Mouse (Mus musculus) G1E-ER4 (cell line): Measurements from ENCODE around the gene Adam19. TPM values are rescaled to one million over a fixed set of nuclear protein-coding genes. Genes with fewer than 3 reads are reported as not detected.
"Not testable (repeated sequence)": the region's sequence is repeated elsewhere in the genome, so short reads cannot be mapped to it uniquely, and the experiment has no call there.

Source experiments
- GATA1 ChIP-seq: IDR thresholded peaks from one replicate; pipeline ENCODE4 v1.8.0; 2012; ENCODE audit warnings: low read length, inconsistent platforms
- polyA plus RNA-seq: library from polyadenylated mRNA; stranded (reverse); fragments of >175 nt; gene quantifications from 2 replicates; pipeline ENCODE4 v1.2.3, GENCODE M21; 2012

Gene Adam19
- polyA plus RNA-seq, 1 experiment: not detected

DNA sequence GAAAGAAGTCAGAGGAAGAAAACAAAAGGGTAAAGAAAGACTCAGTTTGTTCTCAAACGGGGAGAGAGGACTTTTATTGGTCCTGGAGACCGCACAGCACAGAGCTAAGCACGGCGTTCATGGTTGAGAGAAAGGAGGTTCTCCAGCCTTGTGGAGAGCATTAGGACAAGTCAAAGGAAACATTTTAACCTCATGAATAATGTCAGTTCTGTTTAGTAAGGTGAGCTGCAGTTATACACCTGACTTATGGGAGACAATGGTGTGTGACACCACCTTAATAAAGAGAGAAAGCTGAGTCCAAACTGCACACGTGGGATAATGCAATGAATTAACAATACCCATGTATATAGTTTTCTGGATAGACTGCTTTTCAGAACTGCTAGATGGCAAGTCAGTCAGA is 11.0 kb upstream of the Adam19 start:
- no peak for TF ChIP-seq GATA1

DNA sequence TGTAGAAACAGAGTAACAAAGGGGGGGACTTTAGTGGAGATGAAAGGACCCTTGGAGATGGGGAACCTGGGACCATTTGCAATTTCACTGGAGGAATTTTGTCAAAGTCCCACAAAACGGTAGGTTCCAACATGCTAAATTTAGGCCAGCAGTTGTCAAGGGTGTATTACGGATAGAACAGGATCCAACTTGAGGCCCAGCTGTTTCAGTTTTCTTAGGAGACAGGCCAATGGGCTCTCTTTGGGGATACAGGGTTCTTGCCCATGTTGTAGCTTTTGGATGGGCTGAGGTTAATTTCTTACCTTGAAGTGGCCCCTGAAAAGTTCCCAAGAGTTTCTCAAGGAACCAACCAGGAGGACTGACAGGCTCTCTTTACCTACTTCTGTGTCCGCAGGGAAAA is 8.5 kb upstream of the Adam19 start:
- TF ChIP-seq GATA1: no peak

DNA sequence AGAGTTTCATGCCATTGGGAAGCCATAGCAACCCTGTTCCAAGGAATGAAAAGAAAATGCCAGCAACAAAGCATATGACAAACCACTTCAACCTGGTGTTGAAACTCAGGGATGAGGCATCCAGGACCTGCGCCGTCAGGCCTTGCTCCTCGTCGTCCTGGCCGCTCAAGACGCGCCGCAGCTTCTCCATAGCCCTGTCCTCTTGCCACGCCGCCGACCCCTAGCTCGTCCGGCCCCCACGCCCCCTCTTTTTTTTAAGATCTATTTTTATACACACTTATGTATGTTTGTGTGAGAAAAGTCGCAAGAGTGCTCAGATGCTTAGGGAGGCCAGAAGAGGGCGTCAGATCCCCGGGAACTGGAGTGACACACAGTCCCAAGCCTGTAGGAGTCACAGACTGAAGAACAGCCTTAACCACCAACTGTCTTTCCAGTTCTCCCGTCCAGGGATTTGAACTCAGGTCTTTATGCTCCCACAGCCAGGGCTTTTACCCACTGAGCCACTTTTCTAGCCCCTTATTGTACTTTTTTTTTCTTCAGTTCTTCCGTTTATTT is 3.6 kb upstream of the Adam19 start, which contains the start of gene Gm12166:
TSS of gene Gm12166 (minus strand) at position 217 of the 555 bp plus-strand sequence.
- TF ChIP-seq GATA1: not testable (repeated sequence)

DNA sequence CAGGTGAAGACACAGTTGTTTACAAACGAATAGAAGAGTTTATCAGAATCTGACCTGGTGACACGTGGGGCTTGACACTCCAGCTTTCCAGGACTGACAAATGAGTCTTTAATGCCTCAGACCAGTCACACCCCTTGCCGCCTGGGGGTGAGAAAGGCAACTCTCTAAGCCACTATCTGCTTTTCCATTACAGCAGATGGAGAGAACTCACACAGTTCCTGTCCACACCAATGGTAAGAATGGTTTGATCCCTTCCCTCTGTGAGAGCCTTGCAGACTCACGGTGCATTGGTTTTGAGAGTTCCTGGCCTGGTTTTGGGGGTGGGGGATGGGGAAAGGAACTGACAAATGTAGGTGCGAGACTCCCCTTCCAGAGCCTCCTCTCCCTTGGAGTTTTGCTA is 1.5 kb upstream of the Adam19 start:
- TF ChIP-seq GATA1: no peak

DNA sequence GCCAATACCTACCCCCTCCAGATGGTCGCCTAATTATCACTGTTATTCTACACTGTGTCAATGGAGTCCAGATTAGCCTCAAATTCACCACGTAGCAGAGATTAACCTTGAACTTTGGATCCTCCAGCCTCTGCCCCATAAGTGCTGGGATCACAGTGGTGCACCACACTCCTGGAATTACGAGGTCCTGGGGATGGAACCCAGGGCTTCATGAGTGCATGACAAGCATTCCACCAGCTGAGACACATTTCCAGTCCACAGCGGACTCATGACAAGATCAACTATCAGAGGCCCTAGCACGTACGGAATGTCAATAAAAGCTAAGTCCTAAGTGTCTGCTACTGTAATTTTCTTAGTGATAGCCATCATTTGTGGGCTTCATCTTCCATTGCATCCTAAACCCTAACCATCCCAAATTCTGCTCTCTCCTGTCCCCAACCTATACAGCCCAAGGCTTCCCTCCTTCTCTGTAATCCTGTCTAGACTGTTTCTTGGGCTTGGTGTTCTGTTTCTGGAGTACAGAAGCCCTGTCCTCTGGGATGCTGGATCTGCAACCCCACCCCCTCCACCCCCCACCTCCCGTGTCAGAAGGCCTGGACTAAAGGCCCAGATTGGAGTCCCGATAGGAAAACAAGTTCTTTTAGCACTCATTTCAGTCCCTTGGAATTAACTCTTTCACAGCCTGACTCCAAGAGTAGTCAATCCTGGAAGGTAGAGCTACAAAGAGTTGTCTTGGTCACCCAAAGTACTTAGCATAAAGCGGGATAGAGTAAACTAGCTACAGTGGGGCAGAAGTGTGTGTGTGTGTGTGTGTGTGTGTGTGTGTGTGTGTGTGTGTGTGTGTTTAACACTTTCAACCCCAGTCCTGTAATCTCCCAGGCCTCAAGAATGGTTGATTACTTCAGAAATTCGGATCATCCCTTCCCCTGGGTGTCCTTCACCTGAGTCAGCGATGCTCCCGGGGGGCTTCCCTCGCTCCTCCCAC is 589 bp upstream of the Adam19 start:
- TF ChIP-seq GATA1: no peak

DNA sequence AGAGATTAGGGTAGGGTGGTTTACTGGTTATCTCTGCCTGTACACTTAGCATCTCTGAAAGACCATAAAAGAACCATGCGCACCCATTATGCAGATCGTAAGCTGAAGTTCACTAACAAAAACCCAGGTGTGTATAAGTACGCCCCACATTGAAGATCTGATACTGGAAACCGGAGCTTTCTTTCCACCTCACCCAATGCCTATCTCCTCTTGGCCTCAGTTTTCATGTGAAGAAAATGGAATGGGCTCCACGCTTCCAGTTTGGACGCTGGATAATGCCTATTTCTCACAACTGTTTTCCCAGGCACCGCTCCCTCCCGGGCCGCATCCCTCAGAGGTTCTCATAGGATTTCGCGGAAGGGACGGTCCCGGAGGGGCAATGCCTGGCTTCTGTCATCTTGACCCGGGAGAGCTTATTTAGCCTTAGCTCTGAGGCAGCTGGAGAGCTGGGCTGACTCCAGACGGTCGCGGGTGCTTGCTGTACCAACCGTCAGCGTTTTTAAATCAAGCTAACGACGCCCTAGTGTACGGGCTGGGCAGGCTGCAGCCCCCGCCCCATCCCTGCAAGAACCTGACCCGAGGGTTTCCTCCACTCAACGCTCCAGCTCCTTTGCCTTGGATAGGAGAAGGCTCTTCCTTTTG is 1.1 kb downstream of the Adam19 start:
- TF ChIP-seq GATA1: no peak

DNA sequence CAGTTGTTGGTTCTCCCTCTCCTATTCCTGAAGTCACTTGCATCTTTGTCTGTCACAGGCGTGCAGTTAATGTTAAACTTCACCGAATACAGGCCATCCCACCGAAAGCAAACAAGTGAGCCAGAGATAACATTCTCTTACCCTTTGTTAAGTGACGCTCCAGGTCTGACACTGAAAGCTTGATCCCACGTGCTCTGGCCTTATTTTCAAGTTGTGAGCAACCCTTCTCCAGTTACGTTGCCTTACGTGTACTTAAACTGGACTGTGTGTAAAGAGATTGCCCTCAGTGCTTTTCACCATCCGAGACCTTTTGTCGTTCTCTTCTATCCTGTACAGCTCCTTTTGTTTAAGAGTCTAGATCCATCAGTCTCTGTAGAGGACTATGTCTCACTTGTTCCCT is 2.2 kb downstream of the Adam19 start:
- TF ChIP-seq GATA1: no peak

DNA sequence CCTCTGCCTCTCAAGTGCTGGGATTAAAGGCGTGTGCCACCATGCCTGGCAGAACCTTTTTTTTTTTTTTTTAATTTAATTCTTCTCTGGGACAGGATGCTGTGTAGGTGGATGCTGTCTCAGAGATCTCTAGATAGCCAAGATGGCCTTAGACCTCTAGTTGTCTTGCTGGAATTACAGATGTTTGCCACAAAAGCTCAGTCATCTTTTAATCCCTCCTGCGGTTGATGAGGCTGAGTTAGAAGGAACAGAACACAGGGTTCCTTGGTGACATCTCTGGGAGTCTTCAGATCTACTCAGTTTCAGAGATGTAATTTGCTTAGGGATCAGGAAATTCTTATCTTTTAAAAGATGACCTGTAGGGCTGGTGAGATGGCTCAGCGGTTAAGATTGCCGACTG is 3.1 kb downstream of the Adam19 start:
- no peak for TF ChIP-seq GATA1

DNA sequence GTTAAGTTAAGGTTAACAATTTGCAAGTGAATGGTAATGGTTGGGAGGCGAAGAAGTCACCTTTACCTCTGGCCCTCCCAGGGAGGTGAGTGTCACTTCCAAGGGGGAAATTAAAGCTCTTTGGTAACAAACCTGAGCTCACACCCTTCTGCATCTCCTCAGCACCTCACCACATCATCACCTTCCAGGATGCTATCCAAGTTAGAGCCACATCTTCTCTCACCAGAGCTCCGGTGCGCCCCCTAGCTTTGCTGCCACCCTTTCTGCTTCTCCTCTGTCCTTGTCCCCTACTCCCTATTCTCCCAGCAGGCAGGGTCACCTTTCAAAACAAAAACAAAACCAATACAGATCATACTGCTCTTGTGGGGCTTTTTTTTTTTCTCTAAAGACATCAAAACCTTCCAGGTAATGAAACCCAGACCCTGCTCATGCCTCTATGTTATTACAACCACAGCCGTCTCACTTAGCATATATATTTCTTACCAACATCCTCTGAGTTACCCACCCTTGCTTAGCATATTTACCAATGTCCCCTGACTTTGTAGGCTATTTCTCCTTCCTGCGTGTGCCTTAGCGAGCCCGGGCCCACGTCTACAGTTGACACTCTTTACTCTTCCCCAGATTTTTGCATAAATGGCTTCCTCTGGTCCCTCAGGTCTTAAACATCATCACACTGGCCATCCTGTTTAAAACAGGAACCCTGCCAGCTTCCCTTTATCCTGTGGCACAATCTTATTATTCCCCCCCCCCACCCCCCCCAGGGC is 4.3 kb downstream of the Adam19 start:
- TF ChIP-seq GATA1: no peak

DNA sequence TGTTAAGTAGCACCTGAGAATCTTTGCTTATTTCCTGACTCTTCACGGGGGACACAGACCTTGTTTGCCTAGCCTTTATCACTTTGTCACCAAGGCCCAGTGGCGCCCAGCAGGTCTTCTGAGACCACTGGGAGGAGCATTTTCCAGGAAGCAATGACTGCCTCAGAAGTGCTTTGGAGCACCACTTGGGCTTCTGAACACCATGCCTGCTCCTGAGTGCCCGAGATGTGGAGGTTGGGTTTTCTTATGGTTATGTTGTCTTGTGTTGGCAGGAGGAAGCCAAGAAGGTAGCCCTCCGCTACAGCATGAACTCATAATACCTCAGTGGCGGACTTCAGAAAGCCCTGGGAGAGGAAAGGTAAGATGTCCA is 4.8 kb downstream of the Adam19 start:
- TF ChIP-seq GATA1: no peak

DNA sequence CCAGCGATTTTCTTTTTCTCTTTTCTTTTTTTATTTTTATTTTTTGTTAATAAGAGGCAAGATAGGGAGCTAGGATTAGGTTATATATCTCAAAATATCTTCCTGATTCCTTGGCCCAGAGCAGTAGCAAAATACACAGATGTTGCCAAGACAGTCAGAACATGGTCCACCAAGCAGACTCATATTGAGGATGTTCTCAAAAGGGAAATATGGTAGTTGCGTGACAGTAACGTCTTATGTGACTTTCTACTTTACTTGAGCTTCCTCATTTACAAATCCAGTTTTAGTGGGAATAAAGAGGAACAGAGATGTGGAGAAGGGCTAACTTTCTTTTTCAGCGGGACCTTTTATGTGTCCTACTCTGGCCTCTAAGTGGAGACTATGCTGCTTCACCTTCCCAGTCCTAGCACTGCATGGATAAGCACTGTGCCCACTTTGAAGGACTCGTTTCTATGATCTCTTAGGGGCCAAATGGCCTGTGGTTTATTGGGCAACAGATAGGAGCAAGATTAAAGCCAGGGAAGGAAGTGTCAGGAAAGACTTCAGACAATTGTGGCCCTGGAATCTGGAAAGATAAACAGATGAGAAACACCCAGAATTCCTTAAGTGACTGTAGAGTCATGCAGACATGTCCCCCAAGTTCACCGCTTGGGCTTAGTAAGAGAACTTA is 6.1 kb downstream of the Adam19 start:
- no peak for TF ChIP-seq GATA1

DNA sequence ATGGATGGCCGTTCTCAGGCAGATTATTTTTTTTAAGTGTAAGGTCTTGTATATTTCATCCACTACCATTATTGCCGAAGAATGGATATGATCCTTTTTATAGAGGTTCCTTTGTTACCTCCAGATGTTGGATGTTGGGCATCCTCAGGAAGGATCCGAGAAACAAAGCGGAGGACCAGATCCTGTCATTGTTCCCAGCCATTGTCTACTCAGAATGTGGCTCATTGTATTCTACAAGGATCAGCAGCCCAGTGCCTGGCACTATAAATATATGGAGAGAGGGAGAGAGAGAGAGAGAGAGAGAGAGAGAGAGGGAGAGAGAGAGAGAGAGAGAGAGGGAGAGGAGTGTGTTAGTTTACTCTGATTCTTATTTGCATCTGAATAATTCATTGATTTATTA is 6.8 kb downstream of the Adam19 start:
- TF ChIP-seq GATA1: no peak

DNA sequence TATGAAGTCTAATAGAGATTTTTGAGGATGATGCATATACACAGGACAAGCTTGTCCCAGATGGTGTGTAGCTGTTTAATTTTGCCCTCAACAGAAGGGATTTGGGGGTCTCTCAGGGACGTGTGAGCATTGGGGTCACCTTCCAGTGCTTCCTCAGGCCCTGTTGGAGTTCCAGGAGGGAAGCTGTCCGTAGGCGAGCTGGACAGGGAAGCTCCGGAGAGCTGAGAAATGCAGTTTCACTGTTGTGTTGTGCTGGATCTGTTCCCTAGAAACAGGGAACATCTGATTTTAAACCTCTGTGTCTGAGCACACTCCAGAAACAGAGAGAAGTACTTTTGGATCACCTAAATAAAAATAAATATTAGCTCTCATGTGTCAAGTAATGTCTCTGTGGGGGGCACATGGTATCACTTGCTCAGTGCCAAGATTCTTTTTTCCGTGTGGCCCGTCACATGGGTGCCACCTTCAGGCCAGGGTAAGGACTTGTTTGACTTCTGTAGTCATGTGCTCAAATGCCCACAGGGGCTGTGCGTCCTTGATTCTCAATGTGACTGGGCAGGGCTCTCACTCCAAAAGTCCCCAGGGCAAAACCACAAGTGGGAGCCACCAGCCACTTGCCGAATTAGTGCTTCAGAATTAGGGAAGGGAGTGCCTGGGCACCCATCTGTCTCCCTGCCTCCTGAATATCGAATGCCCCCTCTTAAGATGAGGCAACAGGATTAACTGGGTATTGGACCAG is 7.4 kb downstream of the Adam19 start:
- TF ChIP-seq GATA1: no peak

DNA sequence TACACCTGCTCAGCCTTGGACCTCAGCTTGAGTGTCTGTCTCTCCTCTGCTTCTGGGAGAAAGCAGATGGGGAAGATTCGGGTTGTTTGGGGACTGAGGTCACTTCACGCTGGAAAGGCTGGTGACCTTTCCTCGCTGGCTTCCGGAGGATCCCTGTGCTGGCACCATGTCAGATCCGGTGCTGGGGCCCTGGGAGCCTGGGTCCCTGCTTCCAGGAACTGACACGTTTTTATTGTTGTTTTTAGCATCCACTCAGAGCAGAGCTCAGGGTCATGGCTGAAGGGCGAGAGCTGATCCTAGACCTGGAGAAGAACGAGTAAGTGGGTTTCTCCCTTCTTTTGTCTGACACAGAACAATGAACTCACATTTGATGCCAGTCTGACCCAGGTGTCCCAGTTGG is 9.0 kb downstream of the Adam19 start:
- no peak for TF ChIP-seq GATA1
